Mouse (Mus musculus): ENCODE data around the gene Ptgs2. TPM values are rescaled to one million over a fixed set of nuclear protein-coding genes. Genes with fewer than 3 reads are reported as not detected.

Ptgs2 gene
- 0.09 TPM in 1 of 2 replicates, not detected in the other for polyA plus RNA-seq (2015; fragmentation: Nextera tagmentation; extraction: Ambion mirVana)

DNA sequence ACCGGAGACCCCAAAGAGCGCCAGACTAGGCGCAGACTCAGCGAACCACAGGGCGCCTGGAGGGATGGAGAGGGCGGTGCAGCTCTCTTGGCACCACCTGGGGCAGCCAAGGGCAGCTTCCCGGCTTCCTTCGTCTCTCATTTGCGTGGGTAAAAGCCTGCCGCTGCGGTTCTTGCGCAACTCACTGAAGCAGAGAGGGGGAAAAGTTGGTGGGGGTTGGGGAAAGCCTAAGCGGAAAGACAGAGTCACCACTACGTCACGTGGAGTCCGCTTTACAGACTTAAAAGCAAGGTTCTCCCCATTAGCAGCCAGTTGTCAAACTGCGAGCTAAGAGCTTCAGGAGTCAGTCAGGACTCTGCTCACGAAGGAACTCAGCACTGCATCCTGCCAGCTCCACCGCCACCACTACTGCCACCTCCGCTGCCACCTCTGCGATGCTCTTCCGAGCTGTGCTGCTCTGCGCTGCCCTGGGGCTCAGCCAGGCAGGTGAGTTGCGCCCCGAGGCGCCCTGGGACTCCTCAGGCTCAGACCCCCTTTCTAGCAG lies at the start of gene Ptgs2:
TSS of gene Ptgs2 (plus strand) at position 242 of the 544 bp plus-strand sequence.
- H3K9me3 ChIP-seq (replicated peaks) = no peaks in the 10 kb centered on the region
- under 1% methylated on average over 26 of the region's 26 CpGs for WGBS
- H3K9ac ChIP-seq = peak within 1 kb of the TSS; percentile 60
- H3K4me1 ChIP-seq = peaks cover 10% of the 10 kb centered on the region
- no peak within 1 kb of the TSS for H3K27ac ChIP-seq
- peak within 1 kb of the TSS; percentile 42 for H3K4me3 ChIP-seq
- H3K27me3 ChIP-seq = no peaks in the 10 kb centered on the region
- no peaks in the 10 kb centered on the region for H3K36me3 ChIP-seq (ENCODE audit: poor library complexity, severe bottlenecking)
- peak within 1 kb of the TSS; percentile 76 for H3K4me2 ChIP-seq
- peak; percentile 89 for ATAC-seq

DNA sequence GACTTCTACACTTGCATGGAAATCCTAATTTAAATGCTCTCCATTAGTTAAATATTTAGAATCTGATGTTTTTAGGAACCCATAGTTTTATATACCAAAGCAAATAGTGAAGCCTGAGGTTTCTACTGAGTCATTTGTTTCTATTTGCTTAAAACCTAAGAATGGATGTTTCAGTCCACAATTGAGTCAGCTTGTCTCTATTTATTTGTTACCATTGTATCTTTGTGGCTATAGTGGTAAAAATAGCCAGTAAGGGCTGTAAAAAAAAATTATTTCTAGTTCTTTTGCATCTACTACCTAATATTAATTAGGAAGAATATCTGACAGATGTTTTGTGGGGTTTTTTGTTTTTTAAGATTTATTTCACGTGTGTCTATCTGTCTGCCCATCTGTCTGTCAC lies 49.6 kb upstream of the Ptgs2 start:
- H3K4me1 ChIP-seq = no peaks in the 10 kb centered on the region
- no peaks in the 10 kb centered on the region for H3K9me3 ChIP-seq (replicated peaks)
- 81% methylated on average over 1 of the region's 1 CpGs for WGBS
- no peak overlapping the region for H3K9ac ChIP-seq
- no peak overlapping the region for H3K4me3 ChIP-seq
- H3K4me2 ChIP-seq = no peak overlapping the region
- no peak overlapping the region for H3K27ac ChIP-seq
- H3K27me3 ChIP-seq = no peaks in the 10 kb centered on the region
- no peak for ATAC-seq
- no peaks in the 10 kb centered on the region for H3K36me3 ChIP-seq (ENCODE audit: poor library complexity, severe bottlenecking)

- 89% methylated on average over 1 of the region's 1 CpGs for WGBS
- Histone ChIP-seq H3K4me3 (no peak overlapping the region), H3K27ac (no peak overlapping the region), H3K36me3 (ENCODE audit: poor library complexity, severe bottlenecking) (no peaks in the 10 kb centered on the region), H3K4me2 (no peak overlapping the region), H3K27me3 (no peaks in the 10 kb centered on the region), H3K9me3 (replicated peaks) (no peaks in the 10 kb centered on the region), H3K9ac (no peak overlapping the region), H3K4me1 (no peaks in the 10 kb centered on the region)
- ATAC-seq = no peak
These were observed 34.1 kb upstream of the Ptgs2 start for GRCm38 (mm10) chr1:150065684-150066083.

DNA sequence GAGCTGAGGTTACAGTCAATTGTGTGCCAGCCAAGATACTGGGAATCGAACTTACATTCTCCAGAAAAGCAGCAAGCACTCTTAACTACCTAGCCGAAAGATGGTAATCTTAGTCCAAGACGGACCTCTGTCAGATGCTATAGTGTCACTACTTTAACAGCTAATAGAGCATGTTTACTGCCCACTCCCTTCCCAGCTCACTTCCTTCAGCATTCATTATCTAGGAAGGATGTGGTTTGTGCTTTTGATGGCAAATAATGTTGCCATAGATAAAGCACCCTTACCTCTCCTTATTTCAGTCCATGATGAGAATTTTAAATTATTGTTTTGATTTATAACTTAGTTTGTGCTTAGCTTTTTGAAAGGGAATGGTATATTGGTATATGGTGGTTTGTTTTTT lies 27.0 kb upstream of the Ptgs2 start:
- H3K27me3 ChIP-seq = no peaks in the 10 kb centered on the region
- no peak overlapping the region for H3K4me2 ChIP-seq
- no peak overlapping the region for H3K9ac ChIP-seq
- 96% methylated on average over 3 of the region's 3 CpGs for WGBS
- ATAC-seq = no peak
- no peaks in the 10 kb centered on the region for H3K4me1 ChIP-seq
- no peaks in the 10 kb centered on the region for H3K9me3 ChIP-seq (replicated peaks)
- no peak overlapping the region for H3K27ac ChIP-seq
- no peak overlapping the region for H3K4me3 ChIP-seq
- H3K36me3 ChIP-seq (ENCODE audit: poor library complexity, severe bottlenecking) = no peaks in the 10 kb centered on the region

GRCm38 (mm10) chr1:150074609-150075008 lies 25.2 kb upstream of the Ptgs2 start:
- Histone ChIP-seq H3K4me1 (no peaks in the 10 kb centered on the region), H3K27ac (no peak overlapping the region), H3K4me2 (no peak overlapping the region), H3K36me3 (ENCODE audit: poor library complexity, severe bottlenecking) (no peaks in the 10 kb centered on the region), H3K27me3 (no peaks in the 10 kb centered on the region), H3K9ac (no peak overlapping the region), H3K9me3 (replicated peaks) (no peaks in the 10 kb centered on the region), H3K4me3 (no peak overlapping the region)
- 91% methylated on average over 1 of the region's 1 CpGs for WGBS
- ATAC-seq = no peak

- no peak overlapping the region for H3K9ac ChIP-seq
- no peaks in the 10 kb centered on the region for H3K36me3 ChIP-seq (ENCODE audit: poor library complexity, severe bottlenecking)
- H3K9me3 ChIP-seq (replicated peaks) = no peaks in the 10 kb centered on the region
- no peaks in the 10 kb centered on the region for H3K27me3 ChIP-seq
- no peak overlapping the region for H3K27ac ChIP-seq
- H3K4me2 ChIP-seq = no peak overlapping the region
- no peak for ATAC-seq
- 86% methylated on average over 6 of the region's 6 CpGs for WGBS
- no peak overlapping the region for H3K4me3 ChIP-seq
- H3K4me1 ChIP-seq = no peaks in the 10 kb centered on the region
These were observed 10.7 kb upstream of the Ptgs2 start for GRCm38 (mm10) chr1:150089040-150089692.

- no peak overlapping the region for H3K27ac ChIP-seq
- peak; percentile 53; the same call in 1 of the 2 replicates for ATAC-seq
- H3K9ac ChIP-seq = no peak overlapping the region
- H3K36me3 ChIP-seq (ENCODE audit: poor library complexity, severe bottlenecking) = no peaks in the 10 kb centered on the region
- WGBS = 22% methylated on average over 1 of the region's 1 CpGs
- no peaks in the 10 kb centered on the region for H3K27me3 ChIP-seq
- no peaks in the 10 kb centered on the region for H3K9me3 ChIP-seq (replicated peaks)
- no peaks in the 10 kb centered on the region for H3K4me1 ChIP-seq
- H3K4me3 ChIP-seq = no peak overlapping the region
- H3K4me2 ChIP-seq = no peak overlapping the region
These were observed 9.6 kb upstream of the Ptgs2 start for GRCm38 (mm10) chr1:150090229-150090628.

GRCm38 (mm10) chr1:150097036-150097435 lies 2.8 kb upstream of the Ptgs2 start:
- no peak overlapping the region for H3K4me2 ChIP-seq
- no peaks in the 10 kb centered on the region for H3K9me3 ChIP-seq (replicated peaks)
- no peak overlapping the region for H3K27ac ChIP-seq
- H3K4me3 ChIP-seq = no peak overlapping the region
- H3K4me1 ChIP-seq = peaks cover 10% of the 10 kb centered on the region
- no peaks in the 10 kb centered on the region for H3K36me3 ChIP-seq (ENCODE audit: poor library complexity, severe bottlenecking)
- no peaks in the 10 kb centered on the region for H3K27me3 ChIP-seq
- no peak overlapping the region for H3K9ac ChIP-seq
- ATAC-seq = no peak
- 84% methylated on average over 2 of the region's 2 CpGs for WGBS

DNA sequence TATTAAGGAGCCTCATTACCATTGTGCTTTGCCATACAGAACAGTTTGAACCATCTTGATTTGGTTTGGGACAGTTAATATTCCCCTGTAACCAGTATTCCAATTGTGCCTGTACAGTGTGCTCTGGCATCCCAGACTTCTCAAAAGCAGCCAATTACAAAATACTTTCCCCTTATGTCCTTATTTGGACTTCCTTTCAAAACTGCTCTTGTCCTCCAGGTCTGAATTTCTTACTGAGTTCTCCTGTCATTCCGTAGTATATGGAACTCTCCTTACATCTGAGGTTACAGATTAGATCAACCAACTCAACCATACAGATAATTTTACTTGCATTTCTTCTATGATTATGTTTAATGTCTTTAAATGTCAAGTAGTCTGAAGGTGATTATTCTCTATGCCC lies 2.1 kb upstream of the Ptgs2 start:
- no peak overlapping the region for H3K9ac ChIP-seq
- H3K4me3 ChIP-seq = no peak overlapping the region
- H3K36me3 ChIP-seq (ENCODE audit: poor library complexity, severe bottlenecking) = no peaks in the 10 kb centered on the region
- 67% methylated on average over 1 of the region's 1 CpGs for WGBS
- no peak for ATAC-seq
- peaks cover 10% of the 10 kb centered on the region for H3K4me1 ChIP-seq
- no peaks in the 10 kb centered on the region for H3K9me3 ChIP-seq (replicated peaks)
- H3K27ac ChIP-seq = no peak overlapping the region
- no peaks in the 10 kb centered on the region for H3K27me3 ChIP-seq
- no peak overlapping the region for H3K4me2 ChIP-seq

- Histone ChIP-seq H3K4me3 (peak overlapping the region; percentile 42), H3K36me3 (ENCODE audit: poor library complexity, severe bottlenecking) (no peaks in the 10 kb centered on the region), H3K4me2 (peak overlapping the region; percentile 76), H3K4me1 (peaks cover 10% of the 10 kb centered on the region), H3K27me3 (no peaks in the 10 kb centered on the region), H3K27ac (no peak overlapping the region), H3K9ac (peak overlapping the region; percentile 60), H3K9me3 (replicated peaks) (no peaks in the 10 kb centered on the region)
- WGBS = 2% methylated on average over 9 of the region's 9 CpGs
- peak; percentile 63 for ATAC-seq
These were observed 457 bp upstream of the Ptgs2 start for GRCm38 (mm10) chr1:150099374-150099773.

- Histone ChIP-seq H3K4me3 (no peak overlapping the region), H3K36me3 (ENCODE audit: poor library complexity, severe bottlenecking) (no peaks in the 10 kb centered on the region), H3K9ac (no peak overlapping the region), H3K4me2 (no peak overlapping the region), H3K27me3 (no peaks in the 10 kb centered on the region), H3K27ac (no peak overlapping the region), H3K4me1 (peaks cover 10% of the 10 kb centered on the region), H3K9me3 (replicated peaks) (no peaks in the 10 kb centered on the region)
- no peak for ATAC-seq
- 91% methylated on average over 6 of the region's 6 CpGs for WGBS
These were observed 4.4 kb downstream of the Ptgs2 start for GRCm38 (mm10) chr1:150104228-150104720.

GRCm38 (mm10) chr1:150106736-150107135 lies 6.9 kb downstream of the Ptgs2 start:
- H3K9me3 ChIP-seq (replicated peaks) = no peaks in the 10 kb centered on the region
- H3K27me3 ChIP-seq = no peaks in the 10 kb centered on the region
- no peak overlapping the region for H3K9ac ChIP-seq
- H3K27ac ChIP-seq = no peak overlapping the region
- ATAC-seq = no peak
- 91% methylated on average over 7 of the region's 7 CpGs for WGBS
- H3K4me1 ChIP-seq = no peaks in the 10 kb centered on the region
- no peak overlapping the region for H3K4me2 ChIP-seq
- no peak overlapping the region for H3K4me3 ChIP-seq
- no peaks in the 10 kb centered on the region for H3K36me3 ChIP-seq (ENCODE audit: poor library complexity, severe bottlenecking)

- H3K4me3 ChIP-seq = no peak overlapping the region
- H3K4me1 ChIP-seq = no peaks in the 10 kb centered on the region
- no peaks in the 10 kb centered on the region for H3K9me3 ChIP-seq (replicated peaks)
- WGBS = 84% methylated on average over 2 of the region's 2 CpGs
- H3K4me2 ChIP-seq = no peak overlapping the region
- ATAC-seq = no peak
- no peak overlapping the region for H3K9ac ChIP-seq
- no peak overlapping the region for H3K27ac ChIP-seq
- H3K36me3 ChIP-seq (ENCODE audit: poor library complexity, severe bottlenecking) = no peaks in the 10 kb centered on the region
- no peaks in the 10 kb centered on the region for H3K27me3 ChIP-seq
These were observed 9.8 kb downstream of the Ptgs2 start for GRCm38 (mm10) chr1:150109591-150109990.

All from forebrain, embryonic 13.5 days (tissue).